Mouse (Mus musculus): ENCODE measurements at regions not wholly inside any gene's neighbourhood (a gene's known extent, or its start where the extent isn't known, plus 50 kb on each side); places are given as distances from the start of the nearest gene placed in this dataset.

GRCm38 (mm10) chr3:129044834-129045233 is 154.8 kb upstream of the Pitx2 start:
- H3K9ac ChIP-seq: no peak overlapping the region
- WGBS: 80% methylated on average over 5 of the region's 5 CpGs
- no peaks in the 10 kb centered on the region for H3K4me1 ChIP-seq (replicated peaks)
- no peak for ATAC-seq (replicated peaks; ENCODE audit: insufficient number of reproducible peaks, insufficient read depth, low FRiP score, low read depth)
- no peaks in the 10 kb centered on the region for H3K36me3 ChIP-seq
- H3K4me3 ChIP-seq: no peak overlapping the region
- no peaks in the 10 kb centered on the region for H3K9me3 ChIP-seq (replicated peaks)
- no peaks in the 10 kb centered on the region for H3K27me3 ChIP-seq
- H3K4me2 ChIP-seq: no peak overlapping the region
- H3K27ac ChIP-seq: no peak overlapping the region

DNA sequence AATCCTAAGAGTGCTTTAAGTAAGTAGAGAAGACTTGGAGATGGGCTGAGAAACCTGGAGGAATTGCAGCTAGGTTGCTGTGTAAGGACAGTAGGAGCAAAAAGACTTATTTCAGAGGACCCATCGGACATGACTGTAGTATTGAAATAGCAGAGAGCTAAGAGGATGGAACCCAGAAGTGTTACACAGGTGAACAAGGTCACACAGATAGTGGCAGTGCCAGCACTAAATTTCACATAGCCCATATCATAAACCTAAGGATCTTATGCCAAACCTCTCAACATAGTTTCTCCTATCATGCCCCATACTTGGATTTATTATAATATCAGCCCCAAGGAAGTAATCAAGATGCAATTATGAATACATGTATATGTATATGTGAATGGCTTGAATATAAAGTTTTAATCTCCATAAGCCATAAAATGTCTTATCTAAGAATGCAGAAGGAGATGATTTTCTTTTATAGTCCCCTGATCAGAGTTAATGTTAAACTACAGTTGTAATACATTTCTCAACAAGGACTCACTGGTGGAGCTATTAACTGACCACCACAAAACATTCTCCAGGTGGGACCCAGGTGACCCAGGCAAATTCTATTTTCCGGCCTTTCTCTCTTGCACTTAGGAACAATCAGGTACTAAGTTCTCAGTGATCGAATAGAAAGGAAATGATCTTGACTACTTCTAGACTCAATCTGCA is 149.6 kb upstream of the Pitx2 start:
- no peaks in the 10 kb centered on the region for H3K36me3 ChIP-seq
- H3K9ac ChIP-seq: no peak overlapping the region
- H3K4me1 ChIP-seq (replicated peaks): no peaks in the 10 kb centered on the region
- no peak overlapping the region for H3K4me3 ChIP-seq
- no peak overlapping the region for H3K4me2 ChIP-seq
- H3K27me3 ChIP-seq: no peaks in the 10 kb centered on the region
- H3K27ac ChIP-seq: no peak overlapping the region
- 92% methylated on average over 3 of the region's 3 CpGs for WGBS
- no peak for ATAC-seq (replicated peaks; ENCODE audit: insufficient number of reproducible peaks, insufficient read depth, low FRiP score, low read depth)
- H3K9me3 ChIP-seq (replicated peaks): no peaks in the 10 kb centered on the region

DNA sequence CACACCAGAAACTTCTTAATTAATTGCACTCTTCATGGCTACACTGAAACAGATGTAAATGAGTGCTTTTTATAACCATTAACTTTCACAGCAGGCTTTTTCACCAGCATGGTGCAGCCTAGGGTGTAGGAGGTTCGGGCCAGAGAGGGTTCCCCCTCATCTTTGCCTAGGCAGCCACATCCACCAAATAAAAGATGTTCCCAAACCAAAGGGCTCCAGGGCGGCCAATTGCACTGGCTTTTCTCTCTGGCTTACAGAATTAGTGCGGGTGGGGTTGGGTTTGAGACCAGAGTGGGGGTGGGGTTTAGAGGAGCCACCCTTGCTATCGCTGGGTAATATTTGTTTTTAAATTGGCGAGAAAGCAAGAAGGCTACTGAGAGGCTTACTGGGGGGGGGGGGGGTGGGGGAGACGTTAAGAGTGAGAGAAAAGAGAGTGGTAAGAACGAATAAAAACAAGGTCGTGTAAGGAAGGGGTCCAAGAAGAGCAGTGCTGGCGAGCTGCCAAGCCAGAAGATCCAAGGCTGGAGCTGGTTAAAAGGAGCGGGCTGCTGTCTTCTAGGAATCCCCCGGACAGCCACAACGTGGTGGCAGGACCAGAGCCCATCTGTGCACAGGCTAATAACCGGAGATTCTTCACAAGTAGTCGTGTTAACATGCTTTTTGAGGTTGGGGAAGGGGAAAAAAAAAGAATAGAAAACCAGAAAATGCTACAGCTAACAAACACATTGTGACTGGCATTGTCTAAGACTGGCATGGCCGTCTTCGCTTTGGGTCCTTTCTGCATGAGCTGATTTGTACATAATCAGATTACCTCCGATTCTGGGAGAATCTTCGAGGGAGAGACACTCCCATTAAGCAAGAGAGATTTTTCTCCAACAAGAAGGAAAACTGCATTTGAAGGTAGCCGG is 134.0 kb upstream of the Pitx2 start:
- WGBS: 27% methylated on average over 19 of the region's 19 CpGs
- no peak for ATAC-seq (replicated peaks; ENCODE audit: insufficient number of reproducible peaks, insufficient read depth, low FRiP score, low read depth)
- H3K9ac ChIP-seq: no peak overlapping the region

DNA sequence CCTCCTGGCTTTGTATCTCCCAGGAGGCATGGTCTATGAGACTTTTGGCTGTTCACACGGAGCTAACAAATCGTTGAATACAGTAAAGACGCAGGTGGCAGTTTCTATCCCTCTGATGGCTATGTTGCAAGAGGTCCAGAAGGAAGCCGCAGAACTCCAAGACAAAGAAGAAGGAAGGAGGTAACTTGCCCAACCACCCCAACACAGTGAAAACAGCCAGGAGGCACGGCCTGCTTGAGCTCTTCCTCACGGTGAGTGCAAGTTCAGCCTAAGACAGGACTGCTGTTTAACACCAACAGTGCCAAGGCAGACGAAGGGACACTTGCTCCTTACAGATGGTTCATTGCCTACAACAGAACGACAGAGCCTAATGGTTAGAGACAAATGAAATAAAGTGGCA is 130.0 kb upstream of the Pitx2 start:
- Histone ChIP-seq H3K4me2 (no peak overlapping the region), H3K36me3 (no peaks in the 10 kb centered on the region), H3K9me3 (replicated peaks) (no peaks in the 10 kb centered on the region), H3K27ac (no peak overlapping the region), H3K4me3 (no peak overlapping the region), H3K4me1 (replicated peaks) (0 out of 2 replicates have a peak, but pooled peaks cover 3% of the 10 kb centered on the region), H3K27me3 (no peaks in the 10 kb centered on the region), H3K9ac (no peak overlapping the region)
- ATAC-seq (replicated peaks; ENCODE audit: insufficient number of reproducible peaks, insufficient read depth, low FRiP score, low read depth): no peak
- 82% methylated on average over 8 of the region's 8 CpGs for WGBS

More for the DNA sequence above, 134.0 kb upstream of the Pitx2 start:
- H3K4me3 ChIP-seq: no peak overlapping the region
- H3K27me3 ChIP-seq: no peaks in the 10 kb centered on the region
- H3K4me1 ChIP-seq (replicated peaks): 0 out of 2 replicates have a peak, but pooled peaks cover 3% of the 10 kb centered on the region
- peak overlapping the region; percentile 41 for H3K4me2 ChIP-seq
- H3K27ac ChIP-seq: no peak overlapping the region
- H3K9me3 ChIP-seq (replicated peaks): no peaks in the 10 kb centered on the region
- no peaks in the 10 kb centered on the region for H3K36me3 ChIP-seq

DNA sequence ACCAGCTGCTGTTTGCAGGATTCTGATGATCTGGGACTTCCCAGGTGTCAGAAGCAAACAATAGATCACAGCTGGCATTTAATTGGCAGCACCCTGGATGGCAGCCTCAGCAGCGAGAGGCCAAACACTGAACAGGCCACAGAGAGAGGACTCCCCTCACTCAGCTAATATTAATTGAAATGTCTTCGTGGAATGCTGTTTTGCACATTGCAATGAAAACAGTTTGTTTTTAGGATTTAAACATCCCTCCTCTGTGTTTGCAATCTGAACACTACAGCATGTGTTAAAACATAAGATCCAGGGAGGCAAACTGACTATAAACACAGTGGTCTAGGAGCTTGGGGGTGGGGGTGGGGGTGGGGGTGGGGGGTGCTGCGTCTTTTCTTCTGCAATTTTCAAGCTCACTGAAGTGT is 129.2 kb upstream of the Pitx2 start:
- 0 out of 2 replicates have a peak, but pooled peaks cover 3% of the 10 kb centered on the region for H3K4me1 ChIP-seq (replicated peaks)
- H3K9me3 ChIP-seq (replicated peaks): no peaks in the 10 kb centered on the region
- H3K9ac ChIP-seq: no peak overlapping the region
- ATAC-seq (replicated peaks; ENCODE audit: insufficient number of reproducible peaks, insufficient read depth, low FRiP score, low read depth): no peak
- H3K36me3 ChIP-seq: no peaks in the 10 kb centered on the region
- no peak overlapping the region for H3K27ac ChIP-seq
- no peaks in the 10 kb centered on the region for H3K27me3 ChIP-seq
- no peak overlapping the region for H3K4me3 ChIP-seq
- H3K4me2 ChIP-seq: no peak overlapping the region
- WGBS: 23% methylated on average over 3 of the region's 3 CpGs

DNA sequence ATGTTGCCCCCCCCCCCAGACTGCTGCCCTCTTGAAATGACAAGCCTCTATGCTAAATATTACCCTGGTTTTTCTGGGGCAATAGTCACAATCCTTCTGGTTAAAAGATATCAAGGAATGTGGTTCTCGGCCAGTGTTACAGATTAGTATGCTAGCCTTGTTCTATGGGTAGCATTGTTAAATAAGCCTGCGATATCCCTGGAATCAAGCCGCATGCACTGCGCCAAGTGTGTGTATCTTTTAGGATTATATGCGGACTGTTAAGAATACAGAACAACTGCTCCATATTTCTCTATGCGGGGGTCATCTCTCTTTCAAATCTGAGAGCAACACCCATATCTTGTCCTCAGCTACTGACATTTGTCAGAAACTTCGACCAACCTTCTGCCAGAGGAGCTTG is 128.7 kb upstream of the Pitx2 start:
- Histone ChIP-seq H3K36me3 (no peaks in the 10 kb centered on the region), H3K27me3 (no peaks in the 10 kb centered on the region), H3K9ac (no peak overlapping the region), H3K9me3 (replicated peaks) (no peaks in the 10 kb centered on the region), H3K4me3 (no peak overlapping the region), H3K27ac (no peak overlapping the region), H3K4me1 (replicated peaks) (no peaks in the 10 kb centered on the region), H3K4me2 (no peak overlapping the region)
- ATAC-seq (replicated peaks; ENCODE audit: insufficient number of reproducible peaks, insufficient read depth, low FRiP score, low read depth): no peak
- 59% methylated on average over 7 of the region's 7 CpGs for WGBS

DNA sequence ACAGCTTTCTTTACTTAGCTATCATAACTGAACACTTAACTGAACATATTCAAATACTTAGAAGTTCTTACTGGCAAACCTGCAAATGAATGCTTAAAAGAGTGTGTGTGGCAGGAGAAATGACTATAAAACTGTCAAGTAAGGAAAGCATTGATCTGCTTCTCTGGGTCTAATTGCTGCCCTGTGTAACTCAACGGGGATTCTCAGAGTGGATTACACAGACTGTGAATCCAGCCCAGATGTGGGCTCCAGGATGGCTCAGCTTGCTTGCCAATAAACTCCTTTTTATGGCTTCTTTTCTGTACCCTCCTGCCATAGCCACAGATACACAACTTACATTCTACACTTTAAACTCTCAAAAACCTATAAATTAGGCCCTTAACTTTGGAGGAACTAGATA is 123.3 kb upstream of the Pitx2 start:
- Histone ChIP-seq H3K36me3 (no peaks in the 10 kb centered on the region), H3K4me2 (no peak overlapping the region), H3K4me1 (replicated peaks) (no peaks in the 10 kb centered on the region), H3K4me3 (no peak overlapping the region), H3K9ac (no peak overlapping the region), H3K27ac (no peak overlapping the region), H3K27me3 (no peaks in the 10 kb centered on the region), H3K9me3 (replicated peaks) (no peaks in the 10 kb centered on the region)
- WGBS: 46% methylated on average over 1 of the region's 1 CpGs
- no peak for ATAC-seq (replicated peaks; ENCODE audit: insufficient number of reproducible peaks, insufficient read depth, low FRiP score, low read depth)

GRCm38 (mm10) chr3:129103786-129104440 is 95.8 kb upstream of the Pitx2 start:
- Histone ChIP-seq H3K4me1 (replicated peaks) (no peaks in the 10 kb centered on the region), H3K9me3 (replicated peaks) (no peaks in the 10 kb centered on the region), H3K36me3 (no peaks in the 10 kb centered on the region), H3K27ac (no peak overlapping the region), H3K27me3 (no peaks in the 10 kb centered on the region), H3K4me2 (no peak overlapping the region), H3K4me3 (no peak overlapping the region), H3K9ac (no peak overlapping the region)
- ATAC-seq (replicated peaks; ENCODE audit: insufficient number of reproducible peaks, insufficient read depth, low FRiP score, low read depth): no peak
- WGBS: 82% methylated on average over 12 of the region's 12 CpGs

DNA sequence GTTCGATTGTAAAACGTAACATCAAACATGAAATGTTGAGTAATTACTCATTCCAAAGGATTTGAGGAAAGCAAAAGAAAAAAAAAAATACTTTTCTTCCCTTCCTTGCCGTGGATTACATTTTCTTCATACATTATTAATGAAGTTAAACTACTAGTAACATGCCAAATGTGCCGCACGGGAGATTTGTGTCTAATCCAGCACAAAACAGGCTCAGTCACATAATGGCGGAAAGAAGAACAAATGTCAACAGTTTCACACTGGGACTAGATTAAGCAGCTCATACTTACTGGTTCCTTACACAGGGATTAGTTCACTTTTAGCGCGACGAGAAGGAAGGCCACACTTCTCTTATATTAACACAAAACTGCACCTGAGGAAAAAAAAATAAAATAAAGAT is 94.9 kb upstream of the Pitx2 start:
- H3K27ac ChIP-seq: no peak overlapping the region
- no peaks in the 10 kb centered on the region for H3K9me3 ChIP-seq (replicated peaks)
- H3K4me2 ChIP-seq: no peak overlapping the region
- 79% methylated on average over 9 of the region's 9 CpGs for WGBS
- no peaks in the 10 kb centered on the region for H3K27me3 ChIP-seq
- no peak for ATAC-seq (replicated peaks; ENCODE audit: insufficient number of reproducible peaks, insufficient read depth, low FRiP score, low read depth)
- no peaks in the 10 kb centered on the region for H3K36me3 ChIP-seq
- no peak overlapping the region for H3K9ac ChIP-seq
- H3K4me3 ChIP-seq: no peak overlapping the region
- no peaks in the 10 kb centered on the region for H3K4me1 ChIP-seq (replicated peaks)

GRCm38 (mm10) chr3:129106174-129106573 is 93.5 kb upstream of the Pitx2 start:
- WGBS: 70% methylated on average over 2 of the region's 2 CpGs
- Histone ChIP-seq H3K9ac (no peak overlapping the region), H3K36me3 (no peaks in the 10 kb centered on the region), H3K27ac (no peak overlapping the region), H3K4me3 (no peak overlapping the region), H3K4me1 (replicated peaks) (no peaks in the 10 kb centered on the region), H3K27me3 (no peaks in the 10 kb centered on the region), H3K4me2 (no peak overlapping the region), H3K9me3 (replicated peaks) (no peaks in the 10 kb centered on the region)
- ATAC-seq (replicated peaks; ENCODE audit: insufficient number of reproducible peaks, insufficient read depth, low FRiP score, low read depth): no peak

DNA sequence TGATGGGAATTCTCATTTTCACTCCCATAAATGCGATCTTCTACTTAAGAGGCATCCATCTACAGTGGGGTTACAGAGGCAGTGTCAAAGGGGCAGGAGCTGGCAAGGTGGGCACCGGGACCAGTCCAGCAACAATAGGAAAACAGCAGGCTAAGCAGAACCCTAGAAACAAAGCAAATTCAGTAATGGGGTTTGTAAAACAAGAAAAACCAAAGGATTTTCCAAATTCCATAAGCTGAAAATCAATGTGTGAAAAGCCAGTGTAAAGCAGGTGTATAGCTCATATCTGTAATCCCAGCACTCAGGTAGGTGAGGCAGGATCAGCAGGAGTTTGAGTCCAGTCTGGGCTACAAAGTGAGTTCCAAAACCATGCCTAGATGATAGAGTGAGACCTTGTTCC is 69.2 kb upstream of the Pitx2 start:
- WGBS: 92% methylated on average over 2 of the region's 2 CpGs
- no peaks in the 10 kb centered on the region for H3K9me3 ChIP-seq (replicated peaks)
- no peak overlapping the region for H3K27ac ChIP-seq
- no peaks in the 10 kb centered on the region for H3K36me3 ChIP-seq
- H3K4me2 ChIP-seq: no peak overlapping the region
- no peaks in the 10 kb centered on the region for H3K4me1 ChIP-seq (replicated peaks)
- ATAC-seq (replicated peaks; ENCODE audit: insufficient number of reproducible peaks, insufficient read depth, low FRiP score, low read depth): no peak
- no peak overlapping the region for H3K4me3 ChIP-seq
- H3K27me3 ChIP-seq: no peaks in the 10 kb centered on the region
- no peak overlapping the region for H3K9ac ChIP-seq
